Mouse (Mus musculus): ENCODE data around the gene Rnf222.
"Not testable (repeated sequence)": the region's sequence is repeated elsewhere in the genome, so short reads cannot be mapped to it uniquely, and the experiment has no call there.

The Rnf222 gene

DNA sequence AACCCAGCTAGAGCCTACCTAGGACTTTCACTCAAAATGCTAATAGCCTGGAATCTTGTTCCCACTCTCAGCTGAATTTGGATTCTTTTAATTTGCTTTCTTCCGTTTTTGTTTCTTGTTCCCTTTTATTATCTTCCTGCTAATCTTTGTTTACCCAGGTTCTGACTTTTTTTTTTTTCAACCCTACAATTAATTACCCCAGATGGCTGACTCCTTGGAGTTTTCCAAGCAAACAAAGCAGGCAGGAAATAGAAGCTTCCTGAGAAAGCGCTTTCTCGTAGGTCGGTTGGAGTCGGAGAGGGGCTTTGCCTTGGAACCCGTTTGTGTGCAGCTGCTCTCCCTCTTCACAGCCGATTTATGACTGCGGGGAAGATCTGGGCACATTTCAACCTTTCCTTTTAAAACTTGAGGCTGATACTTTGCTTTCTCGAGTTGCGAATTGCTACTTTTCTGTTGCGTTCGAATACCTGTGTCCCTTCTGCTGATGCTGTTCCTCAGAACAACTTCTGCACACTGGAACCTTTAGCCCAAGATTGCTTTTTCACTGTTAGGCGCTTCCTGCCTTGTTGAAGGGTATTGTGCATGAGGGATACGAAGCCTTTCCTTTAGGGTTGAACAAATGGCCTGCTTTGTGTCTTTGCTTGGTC lies 23.3 kb downstream of the Rnf222 start:
- DNase-seq: no peak

GRCm38 (mm10) chr11:68914566-68914965 lies 26.2 kb downstream of the Rnf222 start:
- no peak for DNase-seq

- no peak for DNase-seq
Measured at GRCm38 (mm10) chr11:68923191-68923590, 34.8 kb downstream of the Rnf222 start.

- DNase-seq: no peak
Measured at GRCm38 (mm10) chr11:68924749-68925148, 36.4 kb downstream of the Rnf222 start.

GRCm38 (mm10) chr11:68926981-68927380 lies 38.6 kb downstream of the Rnf222 start, which contains the start of gene Odf4:
Gene Odf4 (minus strand): TSS chr11:68927081.
- no peak for DNase-seq

DNA sequence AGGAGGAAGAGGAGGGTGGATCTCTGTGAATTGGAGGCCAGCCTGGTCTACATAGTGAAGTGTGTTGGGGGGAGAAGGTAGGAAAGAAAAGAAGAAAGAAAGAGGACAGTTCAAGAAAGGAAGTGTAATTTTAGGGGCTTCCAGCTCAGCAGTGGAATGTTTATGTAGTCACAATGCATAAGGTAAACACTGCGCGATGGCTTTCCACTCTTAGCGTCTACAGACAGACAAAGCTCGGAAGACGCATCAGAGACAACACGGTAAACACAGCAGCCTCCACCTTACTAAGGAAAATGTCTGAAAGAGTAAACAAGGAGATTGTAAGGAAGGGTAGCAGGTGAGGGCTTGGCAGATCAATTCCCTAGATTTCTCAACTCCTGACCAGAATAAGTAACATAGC lies 41.6 kb downstream of the Rnf222 start:
- DNase-seq: no peak

DNA sequence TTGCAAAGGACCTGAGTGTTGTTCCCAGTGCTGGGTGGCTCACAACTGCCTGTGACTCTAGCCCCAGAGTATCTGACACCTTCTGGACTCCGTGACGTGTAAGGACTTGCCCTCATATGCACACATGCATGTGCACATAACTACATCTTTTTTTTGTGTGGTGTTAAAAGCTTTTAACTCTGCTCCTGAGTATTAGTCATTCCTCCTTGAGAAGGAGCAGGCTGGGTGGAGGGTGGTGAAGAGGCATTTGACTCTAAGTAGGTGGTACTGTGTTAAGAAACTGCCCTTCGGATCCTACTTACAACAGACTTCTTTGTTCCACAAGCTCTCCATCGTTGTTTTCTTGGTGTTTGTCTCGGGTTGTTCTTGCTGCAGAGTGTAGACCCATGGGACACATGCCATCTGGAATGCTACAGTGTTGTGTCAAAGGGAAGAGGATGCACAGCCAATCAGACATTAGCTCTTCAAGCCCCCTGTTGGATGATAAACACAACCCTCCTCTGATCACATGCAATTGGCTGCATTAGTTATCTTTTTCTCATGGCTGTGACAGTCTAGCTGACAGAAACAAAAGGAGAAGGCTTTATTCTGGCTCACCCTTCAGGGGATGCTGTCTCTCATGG lies 45.6 kb downstream of the Rnf222 start:
- DNase-seq: no peak

- not testable (repeated sequence) for DNase-seq
Measured at GRCm38 (mm10) chr11:68936951-68937350, 48.6 kb downstream of the Rnf222 start.

DNA sequence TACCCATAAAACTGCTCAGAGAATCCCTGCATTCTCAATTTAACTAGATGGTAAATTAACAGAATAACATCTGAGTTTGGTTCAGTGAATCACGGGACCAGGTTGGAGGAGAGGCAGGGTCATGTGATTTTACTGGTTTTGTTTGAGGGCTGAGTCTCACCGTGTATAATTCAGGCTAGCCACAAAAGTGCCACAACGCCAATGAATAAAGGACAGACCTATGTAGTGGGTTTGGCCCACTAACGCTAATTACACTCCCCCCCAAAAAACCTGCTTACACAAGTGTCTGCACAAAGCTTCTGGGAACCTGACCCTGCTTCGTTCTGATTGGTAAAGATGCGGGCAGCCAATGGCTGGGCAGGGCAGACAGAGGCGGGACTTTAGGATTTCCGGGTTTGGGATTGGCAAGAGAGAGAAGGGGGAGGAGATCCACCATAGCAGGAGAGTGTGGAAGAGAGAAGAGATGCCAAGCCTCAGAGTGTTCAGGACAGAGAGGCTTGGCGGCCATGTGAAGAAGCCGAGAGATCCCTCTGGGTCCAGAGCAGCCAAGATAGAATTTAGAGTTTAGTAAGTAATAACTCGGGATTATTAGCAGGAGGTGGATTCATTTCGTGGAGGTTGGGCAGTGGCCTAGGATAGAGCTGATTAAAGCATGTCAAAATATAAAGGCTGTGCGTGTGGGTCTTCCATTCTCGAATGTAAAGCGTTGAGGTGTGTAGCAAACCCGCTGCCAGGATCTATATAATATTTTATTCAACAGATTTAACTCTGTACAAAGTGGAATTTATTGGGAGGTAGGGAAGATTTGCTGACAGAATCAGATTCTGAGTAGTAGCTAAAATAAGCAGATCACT lies 51.3 kb downstream of the Rnf222 start:
- peak; percentile 84 for DNase-seq

DNA sequence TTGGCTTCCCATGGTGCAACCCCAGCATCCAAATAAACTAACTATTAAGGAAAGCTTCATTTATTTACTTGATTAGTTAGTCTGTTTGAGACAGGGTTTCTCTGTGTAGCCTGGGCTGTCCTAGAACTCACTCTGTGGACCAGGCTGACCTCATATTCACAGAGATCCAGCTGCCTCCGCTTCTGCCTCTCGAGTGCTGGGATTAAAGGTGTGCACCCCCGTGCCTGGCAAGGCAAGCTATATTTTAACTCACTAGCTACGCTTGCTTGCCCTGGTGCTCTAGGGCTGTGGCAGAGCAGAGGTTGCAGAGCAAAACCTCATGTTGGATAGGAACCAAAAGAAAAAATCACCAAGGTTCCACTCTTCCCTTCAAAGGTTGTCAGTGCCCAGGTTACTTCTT lies 52.2 kb downstream of the Rnf222 start:
- DNase-seq: no peak

GRCm38 (mm10) chr11:68942731-68943130 lies 54.4 kb downstream of the Rnf222 start:
- no peak for DNase-seq

DNA sequence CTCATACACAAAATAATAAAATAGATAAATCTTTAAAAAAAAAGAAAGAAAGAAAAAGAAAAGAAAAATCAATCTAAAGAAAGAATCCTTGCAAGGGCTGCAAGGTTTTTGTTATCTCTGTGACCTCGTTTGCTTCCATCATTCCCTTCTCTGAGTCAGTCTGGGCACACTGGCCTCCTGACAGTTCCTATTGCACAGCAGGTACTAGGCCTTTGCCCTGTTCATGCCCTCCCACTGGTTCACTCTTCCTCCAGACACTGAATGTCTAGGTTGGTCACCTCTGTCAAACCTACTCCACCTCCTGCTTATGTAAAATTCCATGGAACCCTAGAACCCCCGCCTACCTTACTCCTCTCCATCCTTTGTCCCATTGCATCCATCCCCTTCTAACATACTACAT lies 56.9 kb downstream of the Rnf222 start:
- no peak for DNase-seq

All from cerebellum, adult 11 months (tissue).